In the genomic region with DNA sequence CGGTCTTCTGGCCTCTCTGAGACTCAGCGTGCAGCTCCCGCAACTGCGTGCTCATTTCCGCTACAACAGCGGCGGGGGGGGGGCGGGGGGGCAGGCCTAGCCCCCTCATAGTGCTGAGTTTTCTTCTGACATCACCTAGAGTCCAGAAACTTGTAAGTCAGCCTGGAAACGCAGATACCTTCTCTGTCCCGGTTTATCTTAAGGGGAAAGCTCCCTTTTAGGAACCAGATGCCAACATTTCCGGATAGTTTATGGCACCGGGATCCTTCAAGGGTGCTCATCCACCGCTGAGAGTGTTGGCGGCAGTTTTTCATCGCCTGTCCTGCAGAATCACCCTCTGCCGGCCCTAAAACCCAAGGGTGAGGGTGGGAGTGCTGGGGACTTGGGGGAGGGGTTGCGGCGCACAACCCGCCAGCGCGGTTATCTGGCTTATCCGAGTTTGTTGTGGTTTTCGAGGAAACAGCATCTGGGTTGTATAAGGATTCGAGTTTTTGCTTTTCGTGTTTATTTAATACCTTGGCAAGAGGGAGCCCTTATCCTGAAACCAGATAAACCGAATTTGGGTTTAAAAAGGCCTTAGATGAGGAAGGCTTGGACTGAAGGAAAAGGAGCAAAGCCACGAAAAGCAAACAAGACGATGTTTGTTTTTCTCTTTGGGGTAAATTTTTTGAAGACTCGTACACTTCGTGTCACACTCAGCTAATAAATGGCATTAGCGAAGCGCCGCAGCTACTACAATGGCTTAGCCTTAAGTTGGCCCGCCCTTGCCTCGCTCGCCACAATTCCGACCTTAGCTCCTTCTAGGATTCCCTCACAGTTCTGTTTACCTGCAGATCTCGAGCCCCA, we compare ENCODE assay signal across 8 mouse cellular contexts. TPM values are rescaled to one million over a fixed set of nuclear protein-coding genes. Genes with fewer than 3 reads are reported as not detected.
A peak's percentile ranks its signal among the peaks of the same experiment; 100 is the strongest.
DNase-seq lines count a peak whose midpoint lies in the region; ATAC-seq and TF ChIP-seq lines count a peak whose summit lies in the region.

No protein-coding gene starts in this region.

- H3K27me3 ChIP-seq in forebrain, postnatal 0 days (ENCODE audit: insufficient read depth, low read length), result no peaks in the 10 kb centered on the region
- no peaks in the 10 kb centered on the region for H3K27me3 ChIP-seq in hindbrain, postnatal 0 days (ENCODE audit: insufficient read depth, low read length)
- H3K27me3 ChIP-seq in liver, embryonic 11.5 days (replicated peaks; ENCODE audit: control insufficient read depth, insufficient read depth, low read length), result peaks cover 77% of the 10 kb centered on the region
- no peaks in the 10 kb centered on the region for H3K27me3 ChIP-seq in neural tube, embryonic 11.5 days (ENCODE audit: control insufficient read depth, insufficient read depth, low read length)

- peak overlapping the region; percentile 53 for H3K27ac ChIP-seq in brown adipose tissue, adult 24 weeks (replicated peaks; ENCODE audit: low read depth, low read length)
- peak overlapping the region; percentile 92 for H3K27ac ChIP-seq in forebrain, postnatal 0 days (ENCODE audit: low read depth, low read length)
- H3K27ac ChIP-seq in hindbrain, postnatal 0 days, result peak overlapping the region; percentile 91
- peak overlapping the region; percentile 91 for H3K27ac ChIP-seq in liver, embryonic 11.5 days (ENCODE audit: low read depth, low read length)
- peak overlapping the region; percentile 85 for H3K27ac ChIP-seq in neural tube, embryonic 11.5 days (ENCODE audit: low read depth, low read length)

- ATAC-seq in forebrain, postnatal 0 days, result no peak
- no peak for ATAC-seq in hindbrain, postnatal 0 days
- ATAC-seq in liver, embryonic 11.5 days (replicated peaks; ENCODE audit: low FRiP score), result no peak
- ATAC-seq in neural tube, embryonic 11.5 days (ENCODE audit: insufficient read depth, low FRiP score, low TSS enrichment), result no peak

- H3K9me3 ChIP-seq in forebrain, postnatal 0 days (ENCODE audit: low read length), result no peaks in the 10 kb centered on the region
- no peaks in the 10 kb centered on the region for H3K9me3 ChIP-seq in hindbrain, postnatal 0 days (ENCODE audit: low read length)
- no peaks in the 10 kb centered on the region for H3K9me3 ChIP-seq in liver, embryonic 11.5 days (ENCODE audit: control insufficient read depth, low read length)
- H3K9me3 ChIP-seq in neural tube, embryonic 11.5 days (ENCODE audit: control insufficient read depth, low read length), result no peaks in the 10 kb centered on the region

- H3K4me3 ChIP-seq in lung, adult 2 months (replicated peaks; ENCODE audit: extremely low read depth, low read depth, low read length), result peak overlapping the region; percentile 58
- H3K4me3 ChIP-seq in brown adipose tissue, adult 24 weeks (ENCODE audit: insufficient read depth, low read depth, low read length), result peak overlapping the region; percentile 65
- H3K4me3 ChIP-seq in forebrain, postnatal 0 days (ENCODE audit: low read depth, low read length), result peak overlapping the region; percentile 69
- peak overlapping the region; percentile 52 for H3K4me3 ChIP-seq in hindbrain, postnatal 0 days (ENCODE audit: low read length)
- H3K4me3 ChIP-seq in liver, embryonic 11.5 days (ENCODE audit: low read depth, low read length), result peak overlapping the region; percentile 71
- peak overlapping the region; percentile 45 for H3K4me3 ChIP-seq in neural tube, embryonic 11.5 days (ENCODE audit: low read depth, low read length)

- H3K4me2 ChIP-seq in forebrain, postnatal 0 days (ENCODE audit: low read depth), result peak overlapping the region; percentile 95
- H3K4me2 ChIP-seq in hindbrain, postnatal 0 days (ENCODE audit: low read depth, low read length), result peak overlapping the region; percentile 95
- peak overlapping the region; percentile 83 for H3K4me2 ChIP-seq in liver, embryonic 11.5 days
- H3K4me2 ChIP-seq in neural tube, embryonic 11.5 days (ENCODE audit: low read depth), result peak overlapping the region; percentile 92

- no peak for TF ChIP-seq CTCF in lung, adult 2 months (IDR thresholded peaks at IDR 0.05; ENCODE audit: insufficient read depth, low read length)
- TF ChIP-seq CTCF in forebrain, postnatal 0 days (IDR thresholded peaks at IDR 0.05; ENCODE audit: low read depth), result no peak
- TF ChIP-seq CTCF in hindbrain, postnatal 0 days (IDR thresholded peaks at IDR 0.05; ENCODE audit: low read depth), result no peak

- H3K36me3 ChIP-seq in forebrain, postnatal 0 days (ENCODE audit: insufficient read depth), result no peaks in the 10 kb centered on the region
- H3K36me3 ChIP-seq in hindbrain, postnatal 0 days (ENCODE audit: insufficient read depth, low read length), result no peaks in the 10 kb centered on the region
- no peaks in the 10 kb centered on the region for H3K36me3 ChIP-seq in liver, embryonic 11.5 days (ENCODE audit: control insufficient read depth, insufficient read depth, low read length)
- no peaks in the 10 kb centered on the region for H3K36me3 ChIP-seq in neural tube, embryonic 11.5 days (ENCODE audit: control insufficient read depth, insufficient read depth, low read length)

- peak; percentile 22; the same call in 1 of the 2 replicates for TF ChIP-seq POLR2A in lung, adult 2 months (IDR thresholded peaks at IDR 0.05; ENCODE audit: borderline replicate concordance, extremely low read depth, low read depth, low read length)

- peaks cover 14% of the 10 kb centered on the region for H3K4me1 ChIP-seq in lung, adult 2 months (ENCODE audit: control insufficient read depth, insufficient read depth, low read length)
- peaks cover 14% of the 10 kb centered on the region for H3K4me1 ChIP-seq in brown adipose tissue, adult 24 weeks (ENCODE audit: control insufficient read depth, insufficient read depth, insufficient read length, low read length)
- H3K4me1 ChIP-seq in forebrain, postnatal 0 days (ENCODE audit: insufficient read depth), result peaks cover 22% of the 10 kb centered on the region
- H3K4me1 ChIP-seq in hindbrain, postnatal 0 days (ENCODE audit: insufficient read depth, low read length), result peaks cover 10% of the 10 kb centered on the region
- H3K4me1 ChIP-seq in liver, embryonic 11.5 days (replicated peaks; ENCODE audit: control insufficient read depth, insufficient read depth, low read length), result peaks cover 7% of the 10 kb centered on the region
- H3K4me1 ChIP-seq in neural tube, embryonic 11.5 days (ENCODE audit: control insufficient read depth, insufficient read depth, low read length), result peaks cover 17% of the 10 kb centered on the region

- H3K9ac ChIP-seq in forebrain, postnatal 0 days, result peak overlapping the region; percentile 71
- H3K9ac ChIP-seq in hindbrain, postnatal 0 days (replicated peaks; ENCODE audit: low read length), result peak overlapping the region; percentile 68
- H3K9ac ChIP-seq in liver, embryonic 11.5 days (ENCODE audit: low read depth, low read length), result peak overlapping the region; percentile 64
- peak overlapping the region; percentile 86 for H3K9ac ChIP-seq in neural tube, embryonic 11.5 days (ENCODE audit: low read length)

- WGBS in lung, adult 2 months, result under 1% methylated on average over 38 of the region's 38 CpGs
- WGBS in forebrain, postnatal 0 days, result 2% methylated on average over 38 of the region's 38 CpGs
- WGBS in hindbrain, postnatal 0 days, result under 1% methylated on average over 38 of the region's 38 CpGs
- WGBS in liver, embryonic 11.5 days, result under 1% methylated on average over 38 of the region's 38 CpGs
- under 1% methylated on average over 38 of the region's 38 CpGs for WGBS in neural tube, embryonic 11.5 days

- DNase-seq in lung, adult 2 months, result peak; percentile 53
- DNase-seq in lung, postnatal 25 days (ENCODE audit: low spot score), result no peak
- DNase-seq in forebrain, postnatal 0 days, result peak; percentile 67
- peak; percentile 48 for DNase-seq in hindbrain, postnatal 0 days (ENCODE audit: low spot score)
- DNase-seq in liver, embryonic 11.5 days (ENCODE audit: low spot score), result peak; percentile 64
- DNase-seq in neural tube, embryonic 11.5 days (ENCODE audit: low spot score), result peak; percentile 53
- DNase-seq in frontal cortex, postnatal 10 days (ENCODE audit: low spot score in 2 of 2), result no peak

RNA-seq across cellular contexts. Expression of a gene that starts 2.8 kb away (rescaled TPM):
- 130 and 131 TPM in 2 replicates for polyA plus RNA-seq in lung, adult 2 months (2012; rRNA removed)
- polyA plus RNA-seq in brown adipose tissue, adult 24 weeks (2012; ENCODE audit: insufficient read depth, insufficient read length, missing spikeins), result 40.6 and 60.6 TPM in 2 replicates
- total RNA-seq in forebrain, postnatal 0 days (2014; rRNA removed), result 239 and 261 TPM in 2 replicates
- polyA plus RNA-seq in forebrain, postnatal 0 days (2015; fragmentation: Nextera tagmentation; extraction: Ambion mirVana), result 515 and 851 TPM in 2 replicates
- total RNA-seq in hindbrain, postnatal 0 days (2014; rRNA removed), result 202 and 242 TPM in 2 replicates
- 518 and 585 TPM in 2 replicates for polyA plus RNA-seq in hindbrain, postnatal 0 days (2015; fragmentation: Nextera tagmentation; extraction: Ambion mirVana)
- polyA plus RNA-seq in liver, embryonic 11.5 days (2014; fragmentation: Nextera tagmentation; extraction: Ambion mirVana), result 227 and 228 TPM in 2 replicates
- polyA plus RNA-seq in neural tube, embryonic 11.5 days (2014; fragmentation: Nextera tagmentation; extraction: Ambion mirVana), result 311 and 361 TPM in 2 replicates

Comparison
In these comparisons a context has a peak if more than half of its experiments do, and no peak if none do; other contexts are left out.
1. DNase-seq: peak in lung, adult 2 months (single experiment), forebrain, postnatal 0 days (single experiment), hindbrain, postnatal 0 days (single experiment), liver, embryonic 11.5 days (single experiment) and neural tube, embryonic 11.5 days (single experiment); none in lung, postnatal 25 days (single experiment) and frontal cortex, postnatal 10 days (0 of 2).
2. Peak in every context shown above with its lines, with median percentiles within 50 percentile points of each other: H3K4me3 ChIP-seq, H3K27ac ChIP-seq, H3K4me2 ChIP-seq and H3K9ac ChIP-seq.